Mouse (Mus musculus) limb, embryonic 12.5 days (tissue): ENCODE data around the gene Flot1. TPM values are rescaled to one million over a fixed set of nuclear protein-coding genes. Genes with fewer than 3 reads are reported as not detected.

ENCODE experiments used
- ATAC-seq: fragments of 200-750 bp; cut with Nextera tagmentation; 2 replicates; pipeline ENCODE4 v1.8.0; 2017; ENCODE audit warnings: low read depth, moderate TSS enrichment; ENCODE audit not compliant: insufficient number of reproducible peaks, insufficient read depth, low FRiP score, low TSS enrichment
- H3K27ac ChIP-seq: fragments of 300-500 bp; sonication (generic); 2 replicates; pipeline ENCODE4 v1.5.1; 2016; ENCODE audit warnings: mild to moderate bottlenecking, moderate library complexity
- H3K27me3 ChIP-seq: fragments of 300-500 bp; sonication (generic); 2 replicates; pipeline ENCODE4 v1.6.1; 2016; ENCODE audit warnings: mild to moderate bottlenecking, moderate library complexity
- H3K36me3 ChIP-seq: fragments of 300-500 bp; sonication (generic); 2 replicates; pipeline ENCODE4 v1.6.1; 2016; ENCODE audit warnings: mild to moderate bottlenecking, moderate library complexity
- H3K4me1 ChIP-seq: fragments of 300-500 bp; sonication (generic); replicated peaks from 2 replicates; pipeline ENCODE4 v1.6.1; 2016
- H3K4me2 ChIP-seq: fragments of 300-500 bp; sonication (generic); 2 replicates; pipeline ENCODE4 v1.6.1; 2016; ENCODE audit warnings: mild to moderate bottlenecking, moderate library complexity
- H3K4me3 ChIP-seq: fragments of 300-500 bp; sonication (generic); replicated peaks from 2 replicates; pipeline ENCODE4 v1.5.1; 2016; ENCODE audit warnings: mild to moderate bottlenecking
- H3K9ac ChIP-seq: fragments of 300-500 bp; sonication (generic); replicated peaks from 2 replicates; pipeline ENCODE4 v1.6.1; 2016; ENCODE audit warnings: mild to moderate bottlenecking, moderate library complexity
- H3K9me3 ChIP-seq: fragments of 300-500 bp; sonication (generic); 2 replicates; pipeline ENCODE4 v1.6.1; 2016; ENCODE audit warnings: mild to moderate bottlenecking, moderate library complexity
- WGBS: fragments of 180-500 bp; shearing (Covaris S2); methylation state at CpG from one replicate; pipeline ENCODE4 v1.1.7; 2016; 5-methylcytosine and 5-hydroxymethylcytosine counted together
- polyA plus RNA-seq: library from polyadenylated mRNA; unstranded; fragments of >200 nt; fragmentation: Nextera tagmentation; extraction: Ambion mirVana; gene quantifications from 2 replicates; pipeline ENCODE4 v1.2.1, GENCODE M21; 2016

The Flot1 gene
- polyA plus RNA-seq: 45.8 and 45.9 TPM in 2 replicates

DNA sequence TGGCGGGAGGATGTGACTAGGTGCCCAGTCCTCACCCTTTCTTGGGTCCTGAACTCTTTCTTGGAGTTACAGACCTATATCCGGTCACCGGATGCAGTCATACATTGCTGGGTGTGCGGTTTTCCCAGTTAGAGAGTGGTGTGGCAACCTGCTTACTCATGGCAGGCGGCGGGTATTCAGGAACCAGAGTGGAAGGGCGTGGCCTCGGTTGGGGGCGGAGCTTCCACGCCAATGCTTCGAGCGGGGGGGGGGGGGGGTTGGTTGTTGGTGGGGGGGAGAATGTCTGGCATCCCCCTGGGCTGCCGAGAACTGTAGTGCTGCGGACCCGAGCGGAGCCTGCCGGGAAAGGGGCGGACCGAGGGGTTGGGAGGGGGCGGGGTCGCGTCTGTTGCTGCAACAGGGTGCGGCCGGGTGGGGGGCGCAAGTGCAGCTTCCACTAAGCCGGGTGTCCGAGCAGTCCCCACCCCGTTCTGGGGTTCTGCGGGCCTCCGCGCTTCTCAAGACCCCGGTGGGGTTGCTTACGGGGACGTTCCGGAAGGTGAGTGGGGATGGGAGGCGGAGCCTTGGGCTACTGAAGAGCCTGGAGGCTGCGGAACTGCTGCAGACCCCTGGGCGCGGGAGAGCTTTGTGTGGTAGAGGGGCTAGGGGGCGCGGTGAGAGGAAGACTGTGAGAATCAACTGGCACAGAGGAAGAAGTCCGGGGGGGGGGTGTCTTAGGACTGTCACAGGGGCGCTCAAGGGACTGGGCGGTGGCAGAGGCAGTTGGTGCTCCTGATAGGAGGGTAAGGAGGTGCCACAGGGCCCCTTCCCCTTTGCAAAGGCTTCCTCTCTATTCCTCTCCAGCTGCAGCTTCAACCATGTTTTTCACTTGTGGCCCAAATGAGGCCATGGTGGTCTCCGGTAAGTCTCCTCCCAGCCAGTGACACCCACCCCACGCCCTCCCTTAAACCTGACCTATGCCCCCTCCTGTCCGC lies at the start of gene Flot1:
TSS of gene Flot1 (plus strand) at position 267 of the 974 bp plus-strand sequence.
- WGBS: under 1% methylated on average over 45 of the region's 47 CpGs

DNA sequence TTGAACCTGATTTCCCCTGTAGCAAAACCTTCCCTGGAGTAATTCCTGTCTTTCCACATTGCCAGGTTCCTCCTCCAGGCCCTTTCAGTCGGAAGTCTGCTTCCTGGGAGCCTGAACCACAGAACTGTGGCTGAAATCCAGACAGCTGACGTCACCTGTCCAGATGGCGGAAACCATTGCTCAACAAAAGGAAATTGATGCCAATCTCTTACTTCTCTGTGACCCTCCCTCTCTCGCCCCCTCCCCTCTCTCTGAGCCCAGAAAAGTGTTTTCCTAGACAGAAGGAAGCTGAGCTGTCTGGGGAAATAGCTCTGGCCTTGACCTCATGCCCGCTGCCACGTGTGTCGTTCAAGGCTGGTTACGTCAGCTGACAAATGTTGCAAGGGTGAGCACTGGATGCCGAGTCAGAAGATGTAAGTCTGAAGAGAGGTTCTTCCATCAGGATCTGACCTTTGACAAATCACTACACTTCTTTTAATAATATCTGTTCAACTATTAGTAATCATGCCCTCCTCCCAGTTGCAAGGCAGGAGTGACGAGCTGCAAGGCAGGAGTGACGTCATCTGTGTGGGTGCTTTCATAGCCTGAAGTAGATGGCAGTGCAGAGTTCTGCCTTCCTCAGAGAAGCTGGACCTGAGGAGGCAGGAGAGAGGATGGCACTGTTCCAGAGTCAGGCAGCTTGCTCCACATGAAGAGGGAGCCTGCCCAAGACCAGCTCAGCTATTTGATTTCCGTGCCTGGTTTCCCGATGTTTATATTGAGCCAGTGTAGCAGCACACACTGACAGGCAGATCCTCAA lies 46.0 kb upstream of the Flot1 start:
- H3K4me1 ChIP-seq: peaks cover 7% of the 10 kb centered on the region; the same call in 1 of the 2 replicates
- WGBS: 58% methylated on average over 13 of the region's 13 CpGs
- no peaks in the 10 kb centered on the region for H3K36me3 ChIP-seq
- no peaks in the 10 kb centered on the region for H3K9me3 ChIP-seq
- no peak overlapping the region for H3K4me2 ChIP-seq
- H3K9ac ChIP-seq: no peak overlapping the region
- no peak overlapping the region for H3K27ac ChIP-seq
- no peak overlapping the region for H3K4me3 ChIP-seq
- no peaks in the 10 kb centered on the region for H3K27me3 ChIP-seq
- ATAC-seq: no peak

More for the DNA sequence above, at the start of gene Flot1:
- H3K9me3 ChIP-seq: no peaks in the 10 kb centered on the region
- peaks cover 35% of the 10 kb centered on the region for H3K36me3 ChIP-seq
- peak within 1 kb of the TSS; percentile 95 for H3K4me2 ChIP-seq
- peak within 1 kb of the TSS; percentile 89 for H3K27ac ChIP-seq
- peaks cover 4% of the 10 kb centered on the region; the same call in 1 of the 2 replicates for H3K27me3 ChIP-seq
- H3K4me1 ChIP-seq: peaks cover 24% of the 10 kb centered on the region
- peak within 1 kb of the TSS; percentile 74 for H3K9ac ChIP-seq
- H3K4me3 ChIP-seq: peak within 1 kb of the TSS; percentile 64
- ATAC-seq: peak; percentile 87

DNA sequence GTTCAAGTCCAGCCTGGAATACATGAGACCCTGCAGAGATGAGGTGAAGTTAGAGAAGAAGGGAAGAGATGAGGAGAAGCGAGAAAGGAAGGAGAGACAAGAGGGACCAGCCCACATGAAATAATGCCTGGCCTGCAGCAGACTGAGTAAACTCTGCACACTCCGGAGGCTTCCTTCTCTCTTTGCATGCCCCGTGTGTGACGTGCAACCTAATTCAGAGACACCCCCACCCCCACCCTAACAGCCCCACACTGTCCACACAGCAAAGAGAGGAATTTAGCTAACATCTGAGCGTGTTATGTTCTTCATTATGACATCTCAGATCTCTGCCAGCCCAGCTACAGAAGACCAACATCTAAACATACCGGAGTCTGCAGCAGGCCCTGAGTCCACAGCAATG lies 44.1 kb upstream of the Flot1 start:
- Histone ChIP-seq H3K36me3 (no peaks in the 10 kb centered on the region), H3K4me3 (no peak overlapping the region), H3K27me3 (no peaks in the 10 kb centered on the region), H3K4me2 (no peak overlapping the region), H3K27ac (no peak overlapping the region), H3K9ac (no peak overlapping the region), H3K4me1 (peaks cover 7% of the 10 kb centered on the region; the same call in 1 of the 2 replicates), H3K9me3 (no peaks in the 10 kb centered on the region)
- 69% methylated on average over 6 of the region's 6 CpGs for WGBS
- ATAC-seq: no peak

DNA sequence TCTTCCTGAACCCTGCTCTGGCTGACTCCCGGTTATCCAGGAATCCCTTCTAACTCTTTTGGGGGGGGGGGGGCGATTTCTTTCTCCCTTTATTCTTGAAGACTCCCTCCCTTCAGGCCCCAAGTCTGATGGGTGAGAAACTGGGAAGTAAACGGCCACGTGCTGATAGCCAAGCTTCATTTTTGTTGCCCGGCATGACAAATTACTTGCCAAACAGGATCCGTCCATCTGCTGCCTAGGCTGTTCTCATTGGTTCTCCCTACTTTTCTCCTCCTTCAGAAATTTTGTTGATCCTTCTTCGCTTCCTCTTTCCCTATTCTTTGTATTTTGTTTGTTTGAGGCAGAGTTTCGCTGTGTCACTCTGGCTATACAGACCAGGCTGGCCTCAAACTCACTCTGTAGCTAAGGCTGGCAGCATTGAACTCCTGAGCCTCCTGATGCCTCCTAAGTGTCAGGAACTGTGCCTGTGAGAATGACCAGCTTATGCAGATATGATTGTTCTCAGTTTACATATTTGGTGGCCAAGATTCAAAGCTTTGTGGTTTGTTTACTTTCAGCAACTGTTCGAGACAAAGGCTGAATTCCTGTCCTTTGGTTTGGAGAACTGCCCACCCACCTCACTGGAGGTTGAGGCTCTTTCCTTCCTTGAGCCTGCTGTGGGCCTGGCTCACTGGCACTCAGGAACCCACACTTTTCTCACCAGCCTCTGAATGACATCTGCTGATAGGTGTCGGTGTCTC lies 43.4 kb upstream of the Flot1 start:
- H3K9me3 ChIP-seq: no peaks in the 10 kb centered on the region
- H3K27ac ChIP-seq: no peak overlapping the region
- H3K4me3 ChIP-seq: no peak overlapping the region
- 67% methylated on average over 10 of the region's 10 CpGs for WGBS
- H3K4me1 ChIP-seq: peaks cover 7% of the 10 kb centered on the region; the same call in 1 of the 2 replicates
- H3K36me3 ChIP-seq: no peaks in the 10 kb centered on the region
- ATAC-seq: no peak
- no peak overlapping the region for H3K9ac ChIP-seq
- H3K27me3 ChIP-seq: no peaks in the 10 kb centered on the region
- no peak overlapping the region for H3K4me2 ChIP-seq

DNA sequence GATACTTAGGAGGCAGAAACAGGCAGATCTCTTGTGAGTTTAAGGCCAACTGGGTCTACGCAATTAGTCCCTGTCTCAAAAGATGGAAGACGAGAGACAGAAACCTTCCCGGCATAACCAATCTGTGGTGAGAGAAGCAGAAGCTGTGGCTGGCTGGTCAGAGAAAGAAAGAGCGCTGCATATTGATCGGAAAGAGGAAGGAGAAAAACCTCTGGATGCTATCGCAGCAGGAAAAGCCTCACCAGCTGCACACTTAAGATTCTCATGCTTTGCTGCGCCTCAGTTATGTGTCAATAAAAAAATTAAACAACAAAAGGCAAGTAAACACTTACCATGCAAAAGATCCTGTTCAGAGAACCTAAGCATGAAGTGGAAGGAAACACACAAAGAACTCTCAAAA lies 42.7 kb upstream of the Flot1 start:
- no peak for ATAC-seq
- H3K9me3 ChIP-seq: no peaks in the 10 kb centered on the region
- no peaks in the 10 kb centered on the region for H3K27me3 ChIP-seq
- no peak overlapping the region for H3K4me2 ChIP-seq
- H3K4me3 ChIP-seq: no peak overlapping the region
- H3K4me1 ChIP-seq: peaks cover 7% of the 10 kb centered on the region; the same call in 1 of the 2 replicates
- H3K36me3 ChIP-seq: no peaks in the 10 kb centered on the region
- H3K9ac ChIP-seq: no peak overlapping the region
- WGBS: 94% methylated on average over 7 of the region's 7 CpGs
- H3K27ac ChIP-seq: no peak overlapping the region

DNA sequence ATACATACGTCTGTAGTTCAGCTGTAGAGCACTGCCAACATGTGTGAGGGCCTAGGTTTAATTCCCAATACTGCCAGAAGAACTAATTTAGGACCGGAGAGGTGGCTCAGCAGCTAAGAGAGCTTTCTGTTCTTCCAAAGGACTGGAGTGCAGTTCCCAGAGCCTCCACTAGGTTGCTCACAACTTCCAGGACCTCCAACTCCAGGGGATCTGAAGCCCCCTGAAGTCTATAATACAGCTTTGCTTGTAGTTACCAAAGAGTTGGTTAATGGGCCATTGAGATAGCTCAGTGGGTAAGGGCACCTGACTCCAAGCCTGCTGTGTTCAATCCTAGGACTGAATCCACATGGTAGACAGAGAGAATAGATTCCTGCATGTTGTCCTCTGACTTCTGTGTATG lies 40.6 kb upstream of the Flot1 start:
- H3K27me3 ChIP-seq: no peaks in the 10 kb centered on the region
- 76% methylated on average over 2 of the region's 2 CpGs for WGBS
- ATAC-seq: no peak
- no peak overlapping the region for H3K4me3 ChIP-seq
- H3K36me3 ChIP-seq: no peaks in the 10 kb centered on the region
- H3K4me2 ChIP-seq: no peak overlapping the region
- no peak overlapping the region for H3K9ac ChIP-seq
- 0 out of 2 replicates have a peak, but pooled peaks cover 2% of the 10 kb centered on the region for H3K4me1 ChIP-seq
- no peaks in the 10 kb centered on the region for H3K9me3 ChIP-seq
- H3K27ac ChIP-seq: no peak overlapping the region

DNA sequence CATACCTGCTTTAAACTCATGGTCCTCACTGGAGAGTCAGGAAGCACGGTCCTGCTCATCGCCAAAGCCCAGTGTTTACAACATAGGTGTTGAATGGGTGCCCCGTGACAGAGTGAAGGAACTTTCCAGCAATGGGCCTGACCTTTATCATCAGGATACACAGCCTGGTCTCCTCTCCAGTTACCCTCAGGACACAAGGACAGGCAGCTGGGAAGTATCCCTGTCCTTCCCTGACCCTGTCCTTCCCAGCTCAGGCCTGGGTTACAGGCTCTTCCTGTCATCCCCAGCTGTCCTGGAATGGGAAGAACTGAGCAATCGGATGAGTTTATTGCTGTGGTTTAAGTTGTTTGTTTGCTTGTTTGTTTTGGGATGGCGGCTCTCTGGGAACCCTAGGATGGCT lies 40.1 kb upstream of the Flot1 start:
- no peaks in the 10 kb centered on the region for H3K4me1 ChIP-seq
- no peak overlapping the region for H3K4me2 ChIP-seq
- H3K36me3 ChIP-seq: no peaks in the 10 kb centered on the region
- H3K9me3 ChIP-seq: no peaks in the 10 kb centered on the region
- no peak overlapping the region for H3K27ac ChIP-seq
- H3K27me3 ChIP-seq: no peaks in the 10 kb centered on the region
- no peak overlapping the region for H3K4me3 ChIP-seq
- no peak for ATAC-seq
- WGBS: 78% methylated on average over 5 of the region's 5 CpGs
- H3K9ac ChIP-seq: no peak overlapping the region

DNA sequence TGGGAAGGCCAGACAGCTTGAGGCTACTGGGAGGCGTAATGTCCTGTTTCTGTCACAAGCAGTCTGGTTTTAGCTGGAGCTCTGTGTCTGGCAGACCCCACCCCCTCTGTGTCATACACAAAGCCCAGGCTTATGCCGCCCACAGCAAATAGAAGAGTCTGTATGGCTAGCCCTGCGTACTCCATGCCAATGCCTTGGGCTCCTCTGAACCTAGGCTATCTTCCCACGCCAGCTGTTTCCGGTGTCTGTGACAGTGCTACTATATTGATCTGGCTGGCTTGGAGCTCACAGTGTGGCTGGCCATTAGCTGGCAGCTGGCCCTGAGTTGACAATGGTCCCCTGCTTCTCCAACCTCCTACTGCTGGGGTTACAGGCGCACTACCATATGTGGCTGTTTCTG lies 39.1 kb upstream of the Flot1 start:
- no peaks in the 10 kb centered on the region for H3K36me3 ChIP-seq
- H3K27me3 ChIP-seq: no peaks in the 10 kb centered on the region
- ATAC-seq: no peak
- H3K27ac ChIP-seq: no peak overlapping the region
- no peaks in the 10 kb centered on the region for H3K9me3 ChIP-seq
- no peak overlapping the region for H3K4me3 ChIP-seq
- H3K4me1 ChIP-seq: no peaks in the 10 kb centered on the region
- no peak overlapping the region for H3K4me2 ChIP-seq
- H3K9ac ChIP-seq: no peak overlapping the region
- WGBS: 82% methylated on average over 6 of the region's 6 CpGs

DNA sequence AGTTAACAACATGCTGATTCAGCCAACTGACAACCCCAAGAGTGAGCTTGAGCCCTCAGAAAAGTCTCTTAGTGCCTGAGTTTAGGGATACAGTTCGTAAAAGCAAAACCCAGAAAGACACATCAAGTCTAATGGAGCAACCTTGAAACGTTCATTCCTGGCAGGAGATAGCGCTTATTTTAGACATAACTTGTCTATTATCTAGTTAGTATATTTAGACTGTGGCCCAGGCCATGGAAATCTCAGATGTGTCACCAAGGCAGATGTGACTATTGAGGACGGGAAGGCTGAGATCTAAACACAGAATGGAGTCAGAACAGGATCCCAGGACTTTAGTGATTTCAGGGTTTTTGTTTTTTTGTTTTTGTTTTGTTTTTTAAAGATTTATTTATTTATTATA lies 37.9 kb upstream of the Flot1 start:
- Histone ChIP-seq H3K4me1 (no peaks in the 10 kb centered on the region), H3K4me3 (no peak overlapping the region), H3K27ac (no peak overlapping the region), H3K36me3 (no peaks in the 10 kb centered on the region), H3K4me2 (no peak overlapping the region), H3K27me3 (no peaks in the 10 kb centered on the region), H3K9me3 (no peaks in the 10 kb centered on the region), H3K9ac (no peak overlapping the region)
- WGBS: 81% methylated on average over 4 of the region's 4 CpGs
- ATAC-seq: no peak

DNA sequence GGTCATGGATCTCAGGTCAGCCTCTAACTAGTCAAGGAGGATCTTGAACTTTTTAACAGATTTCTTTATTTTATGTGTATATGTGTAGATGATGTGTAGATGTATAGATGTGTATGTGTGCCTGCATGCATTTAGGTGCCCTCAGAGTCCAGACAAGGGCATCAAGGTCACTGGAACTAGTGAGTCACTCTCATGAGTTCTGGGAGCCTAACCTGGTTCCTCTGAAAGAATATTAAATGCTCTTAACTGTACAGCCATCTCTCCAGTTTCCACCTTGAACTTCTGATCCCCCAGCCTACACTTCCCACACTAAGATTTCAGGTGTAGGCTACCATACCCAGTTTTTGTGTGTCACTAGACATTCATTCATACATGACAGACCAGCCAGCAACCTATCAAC lies 35.5 kb upstream of the Flot1 start:
- Histone ChIP-seq H3K9me3 (no peaks in the 10 kb centered on the region), H3K27me3 (no peaks in the 10 kb centered on the region), H3K36me3 (no peaks in the 10 kb centered on the region), H3K9ac (no peak overlapping the region), H3K27ac (no peak overlapping the region), H3K4me1 (no peaks in the 10 kb centered on the region), H3K4me3 (no peak overlapping the region), H3K4me2 (no peak overlapping the region)
- no peak for ATAC-seq

DNA sequence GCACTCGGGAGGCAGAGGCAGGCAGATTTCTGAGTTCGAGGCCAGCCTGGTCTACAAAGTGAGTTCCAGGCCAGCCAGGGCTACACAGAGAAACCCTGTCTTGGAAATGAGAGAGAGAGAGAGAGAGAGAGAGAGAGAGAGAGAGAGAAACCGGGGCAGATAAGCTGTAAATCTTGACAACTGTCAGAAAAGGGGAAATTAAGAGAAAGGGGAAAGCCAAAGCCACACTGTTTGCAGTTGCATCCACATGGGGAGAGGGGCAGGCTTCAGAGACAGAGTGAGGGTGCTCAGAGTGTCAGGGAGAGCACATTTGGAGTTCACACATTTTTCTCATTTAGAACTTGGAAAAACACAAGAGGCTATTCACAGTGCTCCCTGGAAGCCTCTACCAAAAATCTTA lies 35.0 kb upstream of the Flot1 start:
- Histone ChIP-seq H3K4me2 (no peak overlapping the region), H3K27ac (no peak overlapping the region), H3K27me3 (no peaks in the 10 kb centered on the region), H3K36me3 (no peaks in the 10 kb centered on the region), H3K4me3 (no peak overlapping the region), H3K9me3 (no peaks in the 10 kb centered on the region), H3K9ac (no peak overlapping the region), H3K4me1 (no peaks in the 10 kb centered on the region)
- 74% methylated on average over 3 of the region's 3 CpGs for WGBS
- no peak for ATAC-seq
